Comparison of ENCODE assay signal across 8 mouse cellular contexts in the genomic region with DNA sequence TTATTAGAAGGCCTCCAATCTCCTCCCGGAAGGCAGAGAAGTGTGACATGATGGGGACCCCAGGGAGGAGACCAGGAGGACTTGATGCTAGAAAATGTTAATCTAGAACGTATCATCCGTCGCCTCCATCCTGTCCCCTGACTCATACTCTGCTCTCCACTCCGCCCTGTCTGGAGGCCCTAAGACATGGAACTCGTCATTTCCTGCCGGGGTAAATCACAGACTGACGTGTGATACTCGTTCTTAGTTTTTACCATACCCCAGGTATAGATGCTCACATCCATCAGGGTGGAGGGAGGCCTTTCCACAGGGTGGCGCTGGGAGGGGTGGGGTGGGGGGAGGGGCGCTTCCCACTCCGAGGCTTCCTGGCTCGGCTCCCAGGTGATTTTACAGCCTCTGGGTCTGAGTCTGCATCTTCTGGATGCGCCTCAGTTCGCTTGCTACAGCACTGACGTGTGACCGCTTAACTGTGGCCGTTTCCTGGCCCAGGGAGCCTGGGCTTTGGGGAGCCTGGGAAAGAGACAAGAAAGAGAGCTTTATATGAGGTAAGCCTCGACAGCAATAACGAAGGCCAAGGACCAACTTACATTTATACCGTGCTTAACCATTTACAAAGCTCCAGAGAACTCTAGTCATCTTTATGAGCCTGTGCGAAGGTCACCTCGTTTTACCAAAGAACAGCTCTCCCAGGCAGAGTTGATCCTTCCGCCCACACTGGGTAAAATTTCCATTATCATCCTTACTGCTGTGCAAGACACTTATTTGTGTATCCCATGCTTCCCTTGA. TPM values are rescaled to one million over a fixed set of nuclear protein-coding genes. Genes with fewer than 3 reads are reported as not detected.
DNase-seq lines count a peak whose midpoint lies in the region; ATAC-seq lines count a peak whose summit lies in the region.

No protein-coding gene starts in this region.

- no peaks in the 10 kb centered on the region for H3K36me3 ChIP-seq in hindbrain, embryonic 10.5 days
- no peaks in the 10 kb centered on the region for H3K36me3 ChIP-seq in hindbrain, embryonic 14.5 days (replicated peaks; ENCODE audit: control insufficient read depth, insufficient read depth)
- no peaks in the 10 kb centered on the region for H3K36me3 ChIP-seq in liver, embryonic 11.5 days (ENCODE audit: control insufficient read depth, insufficient read depth, low read length)

- DNase-seq in hindbrain, embryonic 10.5 days (ENCODE audit: low spot score): no peak
- DNase-seq in hindbrain, embryonic 14.5 days (ENCODE audit: low spot score): no peak
- peak; percentile 28 for DNase-seq in NIH3T3 (ENCODE audit: low read depth)
- peak; percentile 37 for DNase-seq in heart, postnatal 4 days
- peak; percentile 36 for DNase-seq in lung, postnatal 10 days
- DNase-seq in right cerebral cortex, postnatal 10 days (ENCODE audit: low spot score in 2 of 2): no peak
- DNase-seq in liver, embryonic 11.5 days (ENCODE audit: low spot score): no peak
- no peak for DNase-seq in left cerebral cortex, adult 18-20 months (ENCODE audit: low spot score in 2 of 2)

- no peak overlapping the region; the same call in 1 of the 2 replicates for H3K4me3 ChIP-seq in hindbrain, embryonic 10.5 days
- no peak overlapping the region for H3K4me3 ChIP-seq in hindbrain, embryonic 14.5 days (replicated peaks; ENCODE audit: low read length)
- no peak overlapping the region for H3K4me3 ChIP-seq in liver, embryonic 11.5 days (ENCODE audit: low read depth, low read length)

- H3K9ac ChIP-seq in hindbrain, embryonic 14.5 days: no peak overlapping the region
- no peak overlapping the region for H3K9ac ChIP-seq in liver, embryonic 11.5 days (ENCODE audit: low read depth, low read length)

- no peak for ATAC-seq in hindbrain, embryonic 14.5 days (ENCODE audit: low FRiP score)
- ATAC-seq in liver, embryonic 11.5 days (replicated peaks; ENCODE audit: low FRiP score): no peak

- H3K4me2 ChIP-seq in hindbrain, embryonic 14.5 days (replicated peaks): no peak overlapping the region
- no peak overlapping the region; the same call in 1 of the 2 replicates for H3K4me2 ChIP-seq in liver, embryonic 11.5 days

- 0 out of 2 replicates have a peak overlapping the region, but pooled peaks have one; percentile 23 for H3K27ac ChIP-seq in hindbrain, embryonic 10.5 days
- no peak overlapping the region for H3K27ac ChIP-seq in hindbrain, embryonic 14.5 days
- H3K27ac ChIP-seq in liver, embryonic 11.5 days (ENCODE audit: low read depth, low read length): no peak overlapping the region

- H3K9me3 ChIP-seq in hindbrain, embryonic 10.5 days: no peaks in the 10 kb centered on the region
- no peaks in the 10 kb centered on the region for H3K9me3 ChIP-seq in hindbrain, embryonic 14.5 days (ENCODE audit: control insufficient read depth, low read length)
- no peaks in the 10 kb centered on the region for H3K9me3 ChIP-seq in liver, embryonic 11.5 days (ENCODE audit: control insufficient read depth, low read length)

- H3K27me3 ChIP-seq in hindbrain, embryonic 10.5 days (ENCODE audit: insufficient read depth, poor library complexity, severe bottlenecking): no peaks in the 10 kb centered on the region
- no peaks in the 10 kb centered on the region for H3K27me3 ChIP-seq in hindbrain, embryonic 14.5 days (ENCODE audit: control insufficient read depth, insufficient read depth, low read length)
- no peaks in the 10 kb centered on the region for H3K27me3 ChIP-seq in liver, embryonic 11.5 days (replicated peaks; ENCODE audit: control insufficient read depth, insufficient read depth, low read length)

- H3K4me1 ChIP-seq in hindbrain, embryonic 10.5 days (replicated peaks): peaks cover 10% of the 10 kb centered on the region
- no peaks in the 10 kb centered on the region for H3K4me1 ChIP-seq in hindbrain, embryonic 14.5 days (replicated peaks; ENCODE audit: control insufficient read depth, insufficient read depth, low read length)
- peaks cover 8% of the 10 kb centered on the region for H3K4me1 ChIP-seq in liver, embryonic 11.5 days (replicated peaks; ENCODE audit: control insufficient read depth, insufficient read depth, low read length)

- WGBS in hindbrain, embryonic 10.5 days: 50% methylated on average over 24 of the region's 24 CpGs
- WGBS in hindbrain, embryonic 14.5 days: 49% methylated on average over 24 of the region's 24 CpGs
- 43% methylated on average over 24 of the region's 24 CpGs for WGBS in liver, embryonic 11.5 days

RNA-seq across cellular contexts. Expression of a gene that starts 9.9 kb away (rescaled TPM):
- polyA plus RNA-seq in hindbrain, embryonic 10.5 days (2016; fragmentation: Nextera tagmentation; extraction: Ambion mirVana): 57.4 and 63.7 TPM in 2 replicates
- polyA plus RNA-seq in hindbrain, embryonic 14.5 days (2014; fragmentation: Nextera tagmentation; extraction: Ambion mirVana): 53.6 and 59.9 TPM in 2 replicates
- 10 to 100 TPM; 75.0 to 79.8 TPM for total RNA-seq in heart, postnatal 4 days (2021)
- 42.3 and 45.6 TPM in 2 replicates for polyA plus RNA-seq in liver, embryonic 11.5 days (2014; fragmentation: Nextera tagmentation; extraction: Ambion mirVana)
- 10 to 100 TPM; 62.3 to 63.1 TPM for total RNA-seq in left cerebral cortex, adult 18-20 months (2021)

RNA-seq across cellular contexts. Expression of a gene that starts 36.4 kb away (rescaled TPM):
- polyA plus RNA-seq in hindbrain, embryonic 10.5 days (2016; fragmentation: Nextera tagmentation; extraction: Ambion mirVana): 37.8 and 38.5 TPM in 2 replicates
- polyA plus RNA-seq in hindbrain, embryonic 14.5 days (2014; fragmentation: Nextera tagmentation; extraction: Ambion mirVana): 39.3 and 45.7 TPM in 2 replicates
- total RNA-seq in heart, postnatal 4 days (2021): 10 to 100 TPM; 34.2 to 35.8 TPM
- polyA plus RNA-seq in liver, embryonic 11.5 days (2014; fragmentation: Nextera tagmentation; extraction: Ambion mirVana): 26.2 and 27.8 TPM in 2 replicates
- 10 to 100 TPM; 62.8 to 64.8 TPM for total RNA-seq in left cerebral cortex, adult 18-20 months (2021)

Comparison
In these comparisons a context has a peak if more than half of its experiments do, and no peak if none do; other contexts are left out.
1. DNase-seq: peak in NIH3T3 (single experiment), heart, postnatal 4 days (single experiment) and lung, postnatal 10 days (single experiment); none in hindbrain, embryonic 10.5 days (single experiment), hindbrain, embryonic 14.5 days (single experiment), right cerebral cortex, postnatal 10 days (0 of 2), liver, embryonic 11.5 days (single experiment) and left cerebral cortex, adult 18-20 months (0 of 2).